Mouse (Mus musculus): Measurements from ENCODE around the gene Ptov1. TPM values are rescaled to one million over a fixed set of nuclear protein-coding genes. Genes with fewer than 3 reads are reported as not detected.
A peak's percentile ranks its signal among the peaks of the same experiment; 100 is the strongest.

The Ptov1 gene
- 100 to 1,000 TPM; 332 to 346 TPM for total RNA-seq (2021)
- long read RNA-seq, experiment 1, transcript Ptov1-201 (12 exons, 1,883 nt) = major isoform, 158 of 491 reads
- long read RNA-seq, experiment 1, partial matches to known transcripts = 37 of 491 reads
- long read RNA-seq, experiment 1, other reads (novel, unspliced or antisense) = 296 of 491 reads
- long read RNA-seq, experiment 2, transcript Ptov1-201 (12 exons, 1,883 nt) = major isoform, 199 of 603 reads
- long read RNA-seq, experiment 2, partial matches to known transcripts = 32 of 603 reads
- long read RNA-seq, experiment 2, other reads (novel, unspliced or antisense) = 371 of 603 reads

DNA sequence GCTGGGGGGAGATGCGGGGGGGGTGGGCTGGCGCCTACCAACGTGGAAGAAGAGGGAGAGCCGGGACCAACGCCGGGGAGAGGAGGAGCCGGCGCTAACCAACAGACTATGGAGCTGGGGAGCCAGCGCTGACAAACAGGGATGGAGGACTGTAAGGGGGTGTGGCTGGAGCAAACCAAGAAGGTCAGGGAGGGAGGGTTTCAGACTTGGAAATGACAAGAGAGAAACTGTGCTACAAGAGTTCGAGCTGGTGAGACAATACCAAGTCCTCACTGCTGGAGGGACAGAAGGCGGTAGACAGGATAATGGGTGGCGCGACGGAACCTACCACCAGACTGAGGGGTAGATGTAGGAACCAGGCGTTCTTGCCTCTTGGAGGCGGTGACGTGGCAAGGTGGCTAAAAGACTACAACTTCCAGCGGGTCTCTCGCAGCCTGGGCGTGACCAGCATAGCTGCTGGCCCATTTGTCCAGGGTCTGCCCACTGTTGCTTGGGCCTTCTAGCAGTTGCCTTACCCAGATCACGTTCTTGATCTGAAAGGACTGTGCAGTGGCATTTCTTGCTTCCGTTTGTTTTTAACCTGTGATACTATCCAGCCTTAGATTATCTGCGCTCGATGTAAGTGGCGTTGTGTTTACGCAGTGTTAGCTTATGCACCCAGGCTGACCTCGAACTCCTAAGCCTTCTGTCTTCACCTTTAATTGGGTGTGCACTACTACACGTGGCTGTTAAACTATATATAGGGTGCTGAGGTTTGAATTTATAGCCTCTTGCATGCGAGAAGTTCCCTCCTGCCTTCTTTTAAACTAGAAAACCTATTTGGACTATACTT, at the start of gene Ptov1:
TSS of gene Ptov1 (minus strand) at position 92 of the 832 bp plus-strand sequence.
- DNase-seq (ENCODE audit: low spot score in 2 of 2) = peak; percentile 82 to 91

DNA sequence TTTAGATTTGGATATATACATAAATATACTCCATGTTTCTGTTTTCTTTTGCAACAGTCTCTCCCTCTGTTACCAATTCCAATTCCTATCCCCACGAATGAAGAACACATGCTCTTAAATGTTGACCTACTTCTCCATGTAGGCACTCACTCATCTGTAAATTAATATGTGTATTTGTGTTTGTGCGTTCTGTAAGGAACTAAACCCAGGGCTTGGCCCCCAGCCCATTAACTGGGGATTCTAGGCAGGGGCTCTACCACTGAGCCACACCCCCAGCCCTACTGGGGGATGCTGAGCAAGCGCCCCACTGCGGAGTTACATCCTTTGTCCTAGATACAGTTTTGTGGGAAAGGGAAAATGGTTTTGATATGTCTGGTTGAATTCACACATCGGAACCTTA, 49.5 kb upstream of the Ptov1 start:
- no peak for DNase-seq (ENCODE audit: low spot score in 2 of 2)

GRCm38 (mm10) chr7:44918219-44918618, 48.6 kb upstream of the Ptov1 start:
- no peak for DNase-seq (ENCODE audit: low spot score in 2 of 2)

- DNase-seq (ENCODE audit: low spot score in 2 of 2) = no peak
These were observed 47.3 kb upstream of the Ptov1 start for GRCm38 (mm10) chr7:44916881-44917280.

GRCm38 (mm10) chr7:44916191-44916590, 46.6 kb upstream of the Ptov1 start:
- DNase-seq (ENCODE audit: low spot score in 2 of 2) = no peak

DNA sequence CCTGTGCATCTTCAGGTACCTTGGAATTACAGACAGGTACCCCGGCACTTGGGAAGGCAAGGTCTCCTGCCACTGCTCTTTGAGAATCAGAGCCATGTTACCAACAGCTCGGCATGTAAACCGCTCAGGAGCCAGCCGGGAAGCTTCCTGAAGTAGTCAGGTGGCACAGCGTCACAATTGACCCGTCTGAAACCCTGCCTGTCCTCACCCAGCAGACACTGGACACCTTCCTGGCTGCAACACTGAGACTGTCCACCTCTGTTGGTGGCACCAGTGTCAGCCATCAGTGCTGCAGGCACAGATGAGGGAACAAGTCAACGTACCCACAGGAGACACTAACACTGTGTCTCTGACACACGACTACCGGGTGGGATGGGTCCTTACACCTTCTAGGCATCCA, 45.7 kb upstream of the Ptov1 start:
- no peak for DNase-seq (ENCODE audit: low spot score in 2 of 2)

DNA sequence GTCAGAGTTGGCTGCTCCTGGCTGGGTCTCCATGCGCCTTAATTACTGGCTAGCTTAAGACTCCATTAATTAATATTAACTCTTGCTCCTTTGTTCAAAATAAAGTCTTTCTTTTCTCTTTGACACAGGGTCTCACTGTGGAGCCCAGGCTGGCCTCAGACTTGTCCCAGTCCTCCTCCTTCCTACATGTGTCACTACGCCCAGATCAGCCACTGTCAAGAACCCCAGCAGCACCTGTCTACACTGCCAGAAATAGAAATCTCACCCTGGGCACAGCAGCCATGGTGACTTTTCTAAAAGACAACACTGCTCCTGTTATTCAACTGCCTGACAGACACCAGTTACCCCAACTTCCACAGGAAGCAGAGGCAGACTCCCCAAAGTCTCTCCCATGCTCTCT, 44.8 kb upstream of the Ptov1 start:
- no peak for DNase-seq (ENCODE audit: low spot score in 2 of 2)

- DNase-seq (ENCODE audit: low spot score in 2 of 2) = peak in 1 of 2 experiments; percentile 6
These were observed 39.3 kb upstream of the Ptov1 start for GRCm38 (mm10) chr7:44908706-44909476.

DNA sequence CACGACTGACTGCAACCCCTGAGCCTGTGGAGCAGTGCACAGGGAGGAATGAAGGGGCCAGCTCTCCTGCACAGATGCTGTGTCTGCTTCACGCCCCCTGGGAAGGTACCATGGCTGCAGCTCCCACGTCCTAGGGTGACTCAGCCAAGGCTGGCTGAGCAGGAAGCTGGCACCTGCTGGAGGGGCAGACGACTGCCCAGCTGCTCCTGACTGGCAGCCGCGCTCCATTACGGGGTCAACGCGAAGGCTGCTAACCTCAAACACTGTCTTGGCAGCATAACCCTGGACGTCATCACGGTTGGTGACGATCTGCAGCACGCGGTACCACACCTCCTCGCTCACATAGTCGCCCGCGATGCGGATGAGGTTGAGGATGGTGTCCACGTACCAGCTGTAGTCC, 35.8 kb upstream of the Ptov1 start:
- DNase-seq (ENCODE audit: low spot score in 2 of 2) = no peak

DNA sequence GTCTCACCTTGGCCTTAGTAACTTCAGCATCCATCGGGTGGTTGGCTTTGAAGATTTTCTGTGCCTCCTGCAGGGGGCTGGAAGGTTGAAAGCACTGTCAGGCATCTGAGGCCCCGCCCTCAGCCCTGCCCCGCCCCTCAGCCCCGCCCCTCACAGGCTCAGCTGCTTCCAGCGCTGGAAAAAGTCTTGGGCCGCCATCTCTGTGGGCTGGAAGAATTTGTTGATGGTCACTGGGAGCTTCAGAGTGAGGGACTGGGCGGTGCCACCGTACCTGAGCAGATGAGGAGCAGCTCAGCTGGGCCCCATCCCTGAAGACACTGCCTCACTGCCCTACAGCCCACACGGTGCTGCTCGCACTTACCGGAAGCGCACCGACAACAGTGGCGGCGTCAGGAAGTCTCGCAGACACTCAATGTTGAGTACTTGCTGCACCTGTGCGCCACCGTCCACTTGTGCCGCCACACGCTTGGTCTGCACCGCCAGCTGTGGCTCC, 31.7 kb upstream of the Ptov1 start:
- no peak for DNase-seq (ENCODE audit: low spot score in 2 of 2)

DNA sequence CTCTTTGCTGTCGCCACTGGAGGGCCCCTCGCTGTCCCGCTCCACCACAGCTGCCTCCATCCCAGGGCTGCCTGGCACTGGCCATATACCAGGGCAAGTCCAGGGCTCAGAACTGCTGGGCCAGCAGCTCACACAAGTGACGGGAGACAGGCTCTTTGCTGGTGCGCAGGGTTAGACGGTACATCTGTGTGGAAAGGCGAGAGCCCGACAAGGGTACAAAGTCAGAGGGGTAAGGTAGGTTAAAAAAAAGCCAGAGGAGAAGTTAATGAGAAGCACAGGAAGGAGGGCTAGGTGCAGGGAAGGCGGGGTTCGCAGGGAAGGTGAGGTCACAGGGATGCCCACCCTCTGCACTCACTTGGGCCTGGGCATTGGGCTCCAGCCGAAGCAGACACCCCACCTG, 31.0 kb upstream of the Ptov1 start:
- DNase-seq (ENCODE audit: low spot score in 2 of 2) = no peak

GRCm38 (mm10) chr7:44898607-44899006, 29.0 kb upstream of the Ptov1 start:
- DNase-seq (ENCODE audit: low spot score in 2 of 2) = no peak

DNA sequence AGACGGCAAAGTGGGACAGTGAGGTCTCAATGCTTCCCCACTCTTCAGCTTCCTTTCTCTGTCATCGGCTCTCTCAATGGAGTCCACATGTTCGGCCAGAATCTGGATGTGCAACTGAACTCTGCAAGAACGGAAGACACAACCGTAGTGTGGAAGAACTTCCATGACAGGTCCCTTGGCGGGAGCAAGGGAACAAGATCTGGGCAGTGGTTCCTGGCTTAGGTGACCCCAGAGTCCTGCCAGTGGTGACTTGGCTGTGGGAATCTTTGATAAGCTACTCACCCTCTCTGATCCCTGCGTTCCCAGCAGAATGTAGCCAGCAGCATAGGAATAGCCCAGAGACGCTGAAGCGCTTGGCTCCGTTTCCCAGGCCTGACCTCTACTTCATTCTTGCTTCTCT, 26.9 kb upstream of the Ptov1 start:
- no peak for DNase-seq (ENCODE audit: low spot score in 2 of 2)

GRCm38 (mm10) chr7:44895593-44896434, 26.2 kb upstream of the Ptov1 start, which contains the start of gene Fuz:
Gene Fuz, plus strand, starts transcription at chr7:44896079.
- DNase-seq (ENCODE audit: low spot score in 2 of 2) = peak; percentile 73 to 90

DNA sequence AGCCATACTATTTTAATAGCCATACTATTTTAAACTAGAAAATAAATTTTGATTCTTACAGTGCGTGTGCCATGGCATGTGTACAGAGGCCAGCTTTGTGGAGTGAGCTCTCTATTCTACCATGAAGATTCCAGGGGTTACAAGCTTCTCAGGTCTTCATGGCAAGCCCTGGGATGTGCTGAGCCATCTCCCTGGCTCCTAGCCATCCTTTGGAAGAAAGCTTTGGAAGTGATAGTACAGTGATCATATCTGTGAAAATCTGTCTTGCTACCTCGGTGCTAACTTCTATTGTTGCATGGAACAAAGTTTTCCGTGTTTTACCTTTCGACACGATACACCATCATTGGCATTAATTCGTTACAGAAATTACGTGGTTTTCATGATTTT, 25.6 kb upstream of the Ptov1 start:
- no peak for DNase-seq (ENCODE audit: low spot score in 2 of 2)

DNA sequence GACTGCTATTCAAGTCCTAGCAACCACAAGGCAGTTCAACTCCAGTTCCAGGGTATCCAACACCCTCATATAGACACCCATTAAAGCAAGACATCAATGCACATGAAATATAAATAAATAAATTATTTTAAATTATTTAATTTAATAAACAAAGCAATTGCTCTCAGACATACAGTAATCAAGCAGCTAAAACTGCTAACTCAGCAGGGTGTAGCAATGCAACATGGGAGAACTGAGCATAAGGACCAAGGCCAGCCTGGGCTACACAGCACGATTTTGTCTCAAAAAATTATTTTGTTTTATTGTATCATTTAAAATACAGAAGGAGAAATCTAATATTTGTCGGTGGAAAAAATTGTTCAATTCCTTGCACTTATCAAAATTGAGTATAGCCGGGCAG, 24.6 kb upstream of the Ptov1 start:
- no peak for DNase-seq (ENCODE audit: low spot score in 2 of 2)

GRCm38 (mm10) chr7:44893197-44893596, 23.6 kb upstream of the Ptov1 start:
- no peak for DNase-seq (ENCODE audit: low spot score in 2 of 2)

GRCm38 (mm10) chr7:44892276-44892921, 22.8 kb upstream of the Ptov1 start, which contains the start of gene Med25:
Gene Med25, minus strand, starts transcription at chr7:44892712.
- peak; percentile 80 to 90 for DNase-seq (ENCODE audit: low spot score in 2 of 2)

DNA sequence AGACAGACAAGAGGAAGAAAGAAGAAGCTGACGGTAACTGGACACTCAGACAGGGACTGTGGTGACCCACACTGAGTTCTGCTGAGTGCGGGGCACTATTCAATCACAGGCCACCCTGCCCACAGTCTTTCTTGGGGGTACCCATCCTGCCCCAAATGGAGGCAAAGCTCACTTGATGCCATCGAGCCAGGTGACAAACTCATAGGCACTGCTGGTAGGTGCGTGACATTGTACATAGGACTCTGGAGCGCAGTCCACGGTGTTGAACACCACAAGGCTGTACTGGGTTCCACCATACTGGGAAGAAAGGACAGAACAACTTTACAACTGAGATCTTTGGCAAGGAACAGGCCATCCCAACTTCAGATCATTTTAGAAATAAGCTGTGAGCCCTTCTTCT, 22.0 kb upstream of the Ptov1 start:
- no peak for DNase-seq (ENCODE audit: low spot score in 2 of 2)

DNA sequence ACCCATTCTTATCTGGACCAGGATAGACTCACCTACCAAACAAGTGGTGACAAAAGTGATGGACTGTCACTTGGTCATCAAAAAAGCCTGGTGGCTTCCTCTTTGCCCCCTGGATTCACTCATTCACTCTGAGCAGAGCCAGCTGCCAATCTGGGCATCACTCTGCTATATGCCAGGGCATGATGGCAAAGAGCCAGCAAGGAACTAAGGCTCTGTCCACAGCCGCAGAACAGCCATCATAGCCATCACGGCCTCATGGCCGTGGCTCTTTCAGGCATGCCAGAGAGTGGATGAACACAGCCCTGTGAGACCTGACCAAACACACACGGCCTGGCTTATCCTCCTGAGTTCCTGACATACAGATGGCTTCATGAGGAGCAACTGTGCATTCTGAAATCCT, 21.1 kb upstream of the Ptov1 start:
- no peak for DNase-seq (ENCODE audit: low spot score in 2 of 2)
